Mouse (Mus musculus) heart, adult 2 months (tissue): ENCODE results near the gene Klhdc8b.

Source experiments
- CTCF ChIP-seq: fragments of 200-600 bp; IDR thresholded peaks from 2 replicates; pipeline ENCODE4 v1.8.1; 2022; ENCODE audit warnings: antibody characterized with exemption, mild to moderate bottlenecking, moderate library complexity
- EP300 ChIP-seq: fragments of 200-500 bp; IDR thresholded peaks from 2 replicates; pipeline ENCODE4 v1.6.1; 2011; ENCODE audit warnings: low read depth, low read length, control low read depth; ENCODE audit not compliant: insufficient read depth
- POLR2A ChIP-seq: fragments of 200-500 bp; IDR thresholded peaks from 2 replicates; pipeline ENCODE4 v1.6.1; 2011; ENCODE audit warnings: mild to moderate bottlenecking, low read depth, low read length, control low read depth; ENCODE audit not compliant: insufficient read depth

- TF ChIP-seq CTCF (no peak), POLR2A (no peak), EP300 (no peak)
Measured at GRCm38 (mm10) chr9:108455747-108456571, 5.4 kb downstream of the Klhdc8b start.
